Mouse (Mus musculus): ENCODE data around the gene Cyp2w1.

DNA sequence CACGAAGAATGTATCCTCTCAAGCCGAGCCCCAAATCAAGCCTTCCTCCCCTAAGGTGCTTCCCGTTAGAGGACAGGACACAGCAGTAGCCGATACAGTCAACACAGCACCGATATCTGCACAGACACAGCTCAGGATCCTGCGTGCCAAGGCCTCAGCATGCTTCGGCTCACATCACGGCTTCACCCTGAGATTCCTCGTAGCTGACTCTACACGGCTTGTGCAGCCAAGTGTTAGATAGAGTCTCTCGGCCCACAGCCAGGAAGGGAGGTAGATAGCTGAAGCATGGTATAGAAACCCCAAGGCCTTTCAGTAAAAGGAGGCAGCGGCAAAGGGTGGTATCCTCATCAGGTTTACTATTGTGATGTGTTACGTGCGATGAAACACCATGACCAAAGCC, 47.6 kb downstream of the Cyp2w1 start:
- TF ChIP-seq EP300 (IDR thresholded peaks at IDR 0.05; ENCODE audit: insufficient read depth, low read depth, low read length) (no peak), POLR2A (IDR thresholded peaks at IDR 0.05; ENCODE audit: insufficient read depth, low read depth, low read length) (no peak), CTCF (IDR thresholded peaks at IDR 0.05) (no peak)

Measured in heart, adult 2 months (tissue).